Mouse (Mus musculus) liver, embryonic 15.5 days (tissue): Measurements from ENCODE around the gene Gm10553. TPM values are rescaled to one million over a fixed set of nuclear protein-coding genes. Genes with fewer than 3 reads are reported as not detected.

Experiments used
- polyA plus RNA-seq: library from polyadenylated mRNA; unstranded; fragments of >200 nt; fragmentation: Nextera tagmentation; extraction: Ambion mirVana; gene quantifications from 2 replicates; pipeline ENCODE4 v1.2.1, GENCODE M21; 2015

Gm10553 gene
- polyA plus RNA-seq, 1 experiment from 2014 or later: not detected

Other genes with a start within 250 kb of the Gm10553 start
- gene Slc16a14, start 165.0 kb upstream of the Gm10553 start, polyA plus RNA-seq: not detected in 2 replicates
- 0.13 TPM in 1 of 2 replicates, not detected in the other for gene A530032D15Rik, start 9.7 kb downstream of the Gm10553 start, polyA plus RNA-seq
- 0.28 and 0.41 TPM in 2 replicates for gene C130026I21Rik, start 170.4 kb downstream of the Gm10553 start, polyA plus RNA-seq